Mouse (Mus musculus): Measurements from ENCODE around the gene Vgf. TPM values are rescaled to one million over a fixed set of nuclear protein-coding genes. Genes with fewer than 3 reads are reported as not detected.

Gene Vgf
- total RNA-seq, 2 experiments from 2014 or later, result not detected

- intact Hi-C loops (cut with DNase I), result no loop called here
- DNase-seq, result peak; percentile 96 to 98
Observed at GRCm38 (mm10) chr5:137029643-137030415, 3.6 kb downstream of the Vgf start.

- DNase-seq, result no peak
- intact Hi-C loops (cut with DNase I), result no loop called here
Observed at GRCm38 (mm10) chr5:137030416-137030810, 4.2 kb downstream of the Vgf start.

GRCm38 (mm10) chr5:137031076-137032032, 5.2 kb downstream of the Vgf start:
- peak; percentile 57 to 69 for DNase-seq
- intact Hi-C loops (cut with DNase I), result no loop called here

GRCm38 (mm10) chr5:137032033-137032421, 5.8 kb downstream of the Vgf start:
- DNase-seq, result peak; percentile 12
- intact Hi-C loops (cut with DNase I), result no loop called here

GRCm38 (mm10) chr5:137032641-137033074, 6.5 kb downstream of the Vgf start:
- peak; percentile 86 to 88 for DNase-seq
- intact Hi-C loops (cut with DNase I), result no loop called here

GRCm38 (mm10) chr5:137036211-137036610, 10.0 kb downstream of the Vgf start:
- DNase-seq, result no peak
- intact Hi-C loops (cut with DNase I), result no loop called here

- no peak for DNase-seq
- intact Hi-C loops (cut with DNase I), result no loop called here
Observed at GRCm38 (mm10) chr5:137039453-137039852, 13.3 kb downstream of the Vgf start.

- intact Hi-C loops (cut with DNase I), result no loop called here
Observed at GRCm38 (mm10) chr5:137041442-137041841, 15.2 kb downstream of the Vgf start.

GRCm38 (mm10) chr5:137043997-137044396, 17.8 kb downstream of the Vgf start:
- intact Hi-C loops (cut with DNase I), result no loop called here
- no peak for DNase-seq

More at GRCm38 (mm10) chr5:137041442-137041841, 15.2 kb downstream of the Vgf start:
- no peak for DNase-seq

- intact Hi-C loops (cut with DNase I), result no loop called here
- DNase-seq, result peak; percentile 97 to 98
Observed at GRCm38 (mm10) chr5:137045402-137046323, 19.5 kb downstream of the Vgf start, which contains the start of gene Ap1s1. Ap1s1 (minus strand) TSS chr5:137046135.

GRCm38 (mm10) chr5:137046324-137046718, 20.1 kb downstream of the Vgf start:
- intact Hi-C loops (cut with DNase I), result no loop called here

GRCm38 (mm10) chr5:137046991-137047390, 20.8 kb downstream of the Vgf start:
- intact Hi-C loops (cut with DNase I), result no loop called here
- no peak for DNase-seq

More at GRCm38 (mm10) chr5:137046324-137046718, 20.1 kb downstream of the Vgf start:
- no peak for DNase-seq

GRCm38 (mm10) chr5:137051125-137051524, 24.9 kb downstream of the Vgf start:
- intact Hi-C loops (cut with DNase I), result no loop called here
- DNase-seq, result no peak

- intact Hi-C loops (cut with DNase I), result no loop called here
Observed at GRCm38 (mm10) chr5:137051914-137052505, 25.8 kb downstream of the Vgf start.

GRCm38 (mm10) chr5:137054299-137054698, 28.1 kb downstream of the Vgf start:
- intact Hi-C loops (cut with DNase I), result no loop called here
- DNase-seq, result no peak

More at GRCm38 (mm10) chr5:137051914-137052505, 25.8 kb downstream of the Vgf start:
- DNase-seq, result no peak

- intact Hi-C loops (cut with DNase I), result no loop called here
- DNase-seq, result no peak
Observed at GRCm38 (mm10) chr5:137054873-137055272, 28.7 kb downstream of the Vgf start.

GRCm38 (mm10) chr5:137061809-137062481, 35.8 kb downstream of the Vgf start:
- peak; percentile 47 to 78 for DNase-seq
- intact Hi-C loops (cut with DNase I), result loop anchor here (1.0 to 2.0 kb wide), 2 partner anchors 37 to 45 kb away; no protein-coding TSS in a partner anchor

GRCm38 (mm10) chr5:137062601-137063000, 36.4 kb downstream of the Vgf start:
- no peak for DNase-seq
- intact Hi-C loops (cut with DNase I), result loop anchor here (1.0 to 2.0 kb wide), 2 partner anchors 38 to 45 kb away; no protein-coding TSS in a partner anchor

- no peak for DNase-seq
- intact Hi-C loops (cut with DNase I), result no loop called here
Observed at GRCm38 (mm10) chr5:137065454-137065853, 39.3 kb downstream of the Vgf start.
